Mouse (Mus musculus): ENCODE measurements around the gene Ptprc. TPM values are rescaled to one million over a fixed set of nuclear protein-coding genes. Genes with fewer than 3 reads are reported as not detected.

Ptprc gene
- total RNA-seq, 1 experiment, result 0.49 TPM

DNA sequence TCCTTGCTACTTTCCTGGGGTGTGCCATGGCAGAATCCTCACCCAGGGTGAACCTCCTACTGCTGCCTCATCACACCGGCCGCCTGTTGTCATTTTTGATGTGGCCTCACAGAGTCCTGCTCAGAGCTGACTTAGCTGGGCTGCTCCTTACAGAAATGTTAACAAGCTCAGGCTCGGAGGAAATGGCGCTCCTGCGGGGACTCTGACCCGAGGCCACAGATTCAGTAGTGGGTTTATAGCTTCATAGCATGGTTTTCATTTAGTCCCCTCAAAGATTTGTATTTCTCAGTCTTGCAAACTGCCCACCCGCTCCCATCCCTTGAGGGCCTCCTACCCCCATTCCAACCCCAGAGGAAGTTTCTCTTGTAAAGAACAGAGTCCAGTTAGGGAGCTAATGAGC lies 30.5 kb upstream of the Ptprc start:
- Histone ChIP-seq H3K27ac (ENCODE audit: insufficient read depth, low read depth, low read length, poor library complexity, severe bottlenecking) (no peak overlapping the region), H3K4me1 (ENCODE audit: control insufficient read depth in 2 of 2, insufficient read depth in 2 of 2, low read length in 2 of 2, poor library complexity in 1 of 2) (no peaks in the 10 kb centered on the region), H3K4me3 (ENCODE audit: insufficient read depth in 1 of 2, low read depth in 1 of 2, low read length in 2 of 2, poor library complexity in 1 of 2, severe bottlenecking in 1 of 2) (no peak overlapping the region), H3K36me3 (ENCODE audit: control insufficient read depth, insufficient read depth, low read length, poor library complexity, severe bottlenecking) (no peaks in the 10 kb centered on the region), H3K9ac (ENCODE audit: insufficient read depth, low read depth, low read length, poor library complexity, severe bottlenecking) (no peak overlapping the region), H3K9me3 (ENCODE audit: control insufficient read depth, insufficient read depth, low read depth, low read length) (no peaks in the 10 kb centered on the region)
- no peak for TF ChIP-seq ZNF384 (IDR thresholded peaks at IDR 0.05; ENCODE audit: low read depth, low read length)
- no peak for TF ChIP-seq HCFC1 (IDR thresholded peaks at IDR 0.05; ENCODE audit: borderline replicate concordance, insufficient read depth, low read length)
- no peak for TF ChIP-seq ZC3H11A (IDR thresholded peaks at IDR 0.05; ENCODE audit: borderline replicate concordance, low read depth, low read length)
- TF ChIP-seq CHD2 (IDR thresholded peaks at IDR 0.05; ENCODE audit: low read depth, low read length), result no peak
- TF ChIP-seq MAFK (IDR thresholded peaks at IDR 0.05; ENCODE audit: insufficient read depth, low read depth, low read length), result no peak
- peak; percentile 9 for DNase-seq (ENCODE audit: low read depth, low spot score)
- in situ Hi-C loops (cut with MboI; ENCODE audit: low sequenced_read_pairs in 2 of 2, unreplicated experiment in 2 of 2), result no loop called here

DNA sequence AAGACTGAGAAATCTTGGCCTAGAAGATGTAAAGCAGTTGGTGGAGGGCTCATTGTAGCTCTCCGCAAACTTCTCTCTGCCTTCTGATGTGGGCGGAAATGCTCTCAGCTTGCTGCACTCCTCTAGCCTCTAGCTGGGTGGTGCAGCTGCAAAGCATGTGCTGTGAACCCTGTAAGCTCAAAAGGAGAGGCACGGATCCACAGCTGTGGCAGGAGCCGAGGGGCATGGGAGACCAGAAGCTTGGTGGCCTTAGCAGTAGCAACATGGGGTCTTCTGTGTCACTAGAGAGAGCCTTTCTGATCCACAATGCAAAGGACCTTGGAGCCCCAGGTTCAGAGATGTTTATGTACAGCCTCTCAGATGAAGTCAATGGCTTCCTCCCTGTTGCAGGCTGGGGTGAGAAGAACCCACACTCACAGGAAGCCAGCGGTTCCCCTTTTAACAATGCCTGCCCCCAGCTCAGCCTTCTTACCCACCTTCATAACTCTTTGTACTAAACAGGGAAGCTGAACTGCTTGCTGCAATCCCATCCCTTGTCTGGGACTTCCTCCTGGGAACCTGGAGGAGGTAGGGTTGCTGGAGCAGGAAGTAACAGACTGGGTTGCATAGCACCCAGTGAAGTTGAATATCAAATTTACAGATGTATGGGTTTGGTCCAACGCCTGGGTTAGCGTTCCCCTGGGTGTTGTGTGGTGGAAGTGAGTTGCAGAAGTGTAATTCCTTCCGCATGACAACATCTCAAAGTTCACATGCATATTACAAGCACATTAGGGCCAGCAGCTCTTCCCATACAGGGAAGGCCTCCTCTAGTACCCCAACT lies 16.4 kb upstream of the Ptprc start:
- Histone ChIP-seq H3K9ac (ENCODE audit: insufficient read depth, low read depth, low read length, poor library complexity, severe bottlenecking) (no peak overlapping the region), H3K27ac (ENCODE audit: insufficient read depth, low read depth, low read length, poor library complexity, severe bottlenecking) (no peak overlapping the region), H3K4me3 (ENCODE audit: insufficient read depth in 1 of 2, low read depth in 1 of 2, low read length in 2 of 2, poor library complexity in 1 of 2, severe bottlenecking in 1 of 2) (no peak overlapping the region), H3K9me3 (ENCODE audit: control insufficient read depth, insufficient read depth, low read depth, low read length) (no peaks in the 10 kb centered on the region), H3K36me3 (ENCODE audit: control insufficient read depth, insufficient read depth, low read length, poor library complexity, severe bottlenecking) (no peaks in the 10 kb centered on the region), H3K4me1 (ENCODE audit: control insufficient read depth in 2 of 2, insufficient read depth in 2 of 2, low read length in 2 of 2, poor library complexity in 1 of 2) (peaks cover 0 to 2% of the 10 kb centered on the region in 2 experiments; a peak in 1 of 4 replicates)
- in situ Hi-C loops (cut with MboI; ENCODE audit: low sequenced_read_pairs in 2 of 2, unreplicated experiment in 2 of 2), result no loop called here
- TF ChIP-seq ZC3H11A (IDR thresholded peaks at IDR 0.05; ENCODE audit: borderline replicate concordance, low read depth, low read length) (no peak), HCFC1 (IDR thresholded peaks at IDR 0.05; ENCODE audit: borderline replicate concordance, insufficient read depth, low read length) (no peak), ZNF384 (IDR thresholded peaks at IDR 0.05; ENCODE audit: low read depth, low read length) (no peak), CHD2 (IDR thresholded peaks at IDR 0.05; ENCODE audit: low read depth, low read length) (no peak), MAFK (IDR thresholded peaks at IDR 0.05; ENCODE audit: insufficient read depth, low read depth, low read length) (no peak)
- no peak for DNase-seq (ENCODE audit: low read depth, low spot score)

DNA sequence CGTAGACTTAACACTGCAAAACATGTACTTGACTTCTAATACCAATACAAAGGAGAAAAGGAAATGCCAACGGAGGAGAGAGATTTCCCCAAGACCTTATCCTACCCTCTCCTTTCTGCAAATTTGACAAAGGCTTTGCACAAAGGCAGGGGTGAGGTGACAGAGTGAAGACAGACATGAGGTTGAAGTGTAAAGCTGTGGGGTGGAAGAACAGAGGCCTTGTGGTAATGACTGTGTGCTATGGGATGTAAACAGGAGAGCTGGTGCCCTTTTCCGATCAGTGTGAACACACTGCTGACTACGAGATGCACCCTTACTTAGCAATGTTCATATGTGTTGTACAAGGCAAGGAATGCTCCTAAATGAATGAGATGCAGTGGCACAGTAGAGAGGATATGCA lies 12.6 kb upstream of the Ptprc start:
- Histone ChIP-seq H3K4me1 (ENCODE audit: control insufficient read depth in 2 of 2, insufficient read depth in 2 of 2, low read length in 2 of 2, poor library complexity in 1 of 2) (peaks cover 0 to 2% of the 10 kb centered on the region in 2 experiments; a peak in 1 of 4 replicates), H3K36me3 (ENCODE audit: control insufficient read depth, insufficient read depth, low read length, poor library complexity, severe bottlenecking) (no peaks in the 10 kb centered on the region), H3K9ac (ENCODE audit: insufficient read depth, low read depth, low read length, poor library complexity, severe bottlenecking) (no peak overlapping the region), H3K9me3 (ENCODE audit: control insufficient read depth, insufficient read depth, low read depth, low read length) (no peaks in the 10 kb centered on the region), H3K4me3 (ENCODE audit: insufficient read depth in 1 of 2, low read depth in 1 of 2, low read length in 2 of 2, poor library complexity in 1 of 2, severe bottlenecking in 1 of 2) (no peak overlapping the region), H3K27ac (ENCODE audit: insufficient read depth, low read depth, low read length, poor library complexity, severe bottlenecking) (no peak overlapping the region)
- TF ChIP-seq MAFK (IDR thresholded peaks at IDR 0.05; ENCODE audit: insufficient read depth, low read depth, low read length) (no peak), ZNF384 (IDR thresholded peaks at IDR 0.05; ENCODE audit: low read depth, low read length) (no peak), ZC3H11A (IDR thresholded peaks at IDR 0.05; ENCODE audit: borderline replicate concordance, low read depth, low read length) (no peak), CHD2 (IDR thresholded peaks at IDR 0.05; ENCODE audit: low read depth, low read length) (no peak), HCFC1 (IDR thresholded peaks at IDR 0.05; ENCODE audit: borderline replicate concordance, insufficient read depth, low read length) (no peak)
- DNase-seq (ENCODE audit: low read depth, low spot score), result no peak
- in situ Hi-C loops (cut with MboI; ENCODE audit: low sequenced_read_pairs in 2 of 2, unreplicated experiment in 2 of 2), result no loop called here

DNA sequence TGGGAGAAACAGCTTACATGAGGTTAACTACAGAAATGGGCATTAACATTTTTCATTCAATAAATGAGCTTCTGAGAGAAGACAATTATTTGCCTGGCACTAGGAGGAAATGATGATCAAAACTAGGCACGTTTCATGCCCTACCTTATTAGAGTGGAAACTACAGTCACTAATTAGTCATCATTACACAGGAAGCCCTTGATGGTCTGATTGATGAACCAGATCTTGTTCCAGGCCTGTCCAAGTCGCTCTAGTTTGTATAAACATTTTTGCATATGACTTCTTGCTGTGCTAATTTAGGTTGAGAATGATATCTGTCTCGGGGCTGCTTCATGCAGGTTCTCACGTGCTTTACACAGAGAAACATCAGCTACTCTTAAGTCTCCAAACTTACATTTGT lies 10.4 kb upstream of the Ptprc start:
- no peaks in the 10 kb centered on the region for H3K4me1 ChIP-seq (ENCODE audit: control insufficient read depth in 2 of 2, insufficient read depth in 2 of 2, low read length in 2 of 2, poor library complexity in 1 of 2)
- no peaks in the 10 kb centered on the region for H3K36me3 ChIP-seq (ENCODE audit: control insufficient read depth, insufficient read depth, low read length, poor library complexity, severe bottlenecking)
- no peaks in the 10 kb centered on the region for H3K9me3 ChIP-seq (ENCODE audit: control insufficient read depth, insufficient read depth, low read depth, low read length)
- H3K9ac ChIP-seq (ENCODE audit: insufficient read depth, low read depth, low read length, poor library complexity, severe bottlenecking), result no peak overlapping the region
- H3K4me3 ChIP-seq (ENCODE audit: insufficient read depth in 1 of 2, low read depth in 1 of 2, low read length in 2 of 2, poor library complexity in 1 of 2, severe bottlenecking in 1 of 2), result no peak overlapping the region
- no peak for TF ChIP-seq MAFK (IDR thresholded peaks at IDR 0.05; ENCODE audit: insufficient read depth, low read depth, low read length)
- TF ChIP-seq ZC3H11A (IDR thresholded peaks at IDR 0.05; ENCODE audit: borderline replicate concordance, low read depth, low read length), result no peak
- no peak for TF ChIP-seq ZNF384 (IDR thresholded peaks at IDR 0.05; ENCODE audit: low read depth, low read length)
- no peak for TF ChIP-seq CHD2 (IDR thresholded peaks at IDR 0.05; ENCODE audit: low read depth, low read length)
- TF ChIP-seq HCFC1 (IDR thresholded peaks at IDR 0.05; ENCODE audit: borderline replicate concordance, insufficient read depth, low read length), result no peak
- in situ Hi-C loops (cut with MboI; ENCODE audit: low sequenced_read_pairs in 2 of 2, unreplicated experiment in 2 of 2), result no loop called here
- H3K27ac ChIP-seq (ENCODE audit: insufficient read depth, low read depth, low read length, poor library complexity, severe bottlenecking), result no peak overlapping the region
- DNase-seq (ENCODE audit: low read depth, low spot score), result no peak
